Mouse (Mus musculus) urinary bladder, adult 18-20 months (tissue): ENCODE data around the gene Pclaf.

ENCODE experiments used
- DNase-seq, 2 experiments: peaks; one replicate each; pipeline ENCODE4 v3.0.0; 2022; ENCODE audit warnings: low spot score in 2 of 2, mixed read lengths in 2 of 2

Pclaf gene

GRCm38 (mm10) chr9:65890143-65890628 lies at the start of gene Pclaf:
Gene Pclaf, plus strand, starts transcription at chr9:65890237.
- DNase-seq: peak; percentile 13 to 40

DNA sequence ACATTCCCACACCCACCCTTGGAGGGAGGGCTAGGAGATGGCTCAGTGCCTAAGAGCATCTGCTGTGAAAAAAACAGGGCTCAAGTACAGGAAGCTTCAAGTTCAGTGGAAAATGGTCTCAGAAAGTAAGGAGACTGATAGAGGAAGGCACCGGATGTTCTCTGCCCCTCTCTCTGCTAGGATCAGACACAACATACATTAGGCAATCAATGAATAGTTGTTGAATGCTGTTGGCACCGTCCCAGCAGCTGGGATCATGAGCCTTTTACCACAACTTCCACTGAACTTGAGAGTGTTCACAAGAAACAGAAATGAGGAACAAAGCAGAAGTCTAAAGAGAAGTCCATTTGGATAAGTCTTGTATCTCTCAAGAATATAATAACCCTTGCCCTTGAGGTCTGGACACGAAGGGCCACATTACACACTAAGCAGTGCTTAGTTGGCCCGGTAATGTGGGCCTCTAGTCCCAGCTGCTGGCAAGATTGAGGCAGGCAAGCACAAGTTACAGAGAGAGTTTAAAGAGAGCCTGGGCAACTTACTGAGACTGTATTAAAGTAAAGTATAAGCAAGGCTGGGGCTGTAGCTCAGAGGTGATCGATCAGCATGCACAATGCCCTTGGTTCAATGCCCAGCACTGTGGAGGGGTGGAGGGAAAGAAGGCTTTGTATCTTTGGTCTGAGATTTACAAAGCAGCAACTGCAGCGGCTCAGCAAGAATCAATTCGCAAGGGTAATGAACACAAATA lies 45.4 kb upstream of the Pclaf start:
- no peak for DNase-seq

- peak in 1 of 2 experiments; percentile 9 for DNase-seq
Observed at GRCm38 (mm10) chr9:65848154-65848553, 41.9 kb upstream of the Pclaf start.

DNA sequence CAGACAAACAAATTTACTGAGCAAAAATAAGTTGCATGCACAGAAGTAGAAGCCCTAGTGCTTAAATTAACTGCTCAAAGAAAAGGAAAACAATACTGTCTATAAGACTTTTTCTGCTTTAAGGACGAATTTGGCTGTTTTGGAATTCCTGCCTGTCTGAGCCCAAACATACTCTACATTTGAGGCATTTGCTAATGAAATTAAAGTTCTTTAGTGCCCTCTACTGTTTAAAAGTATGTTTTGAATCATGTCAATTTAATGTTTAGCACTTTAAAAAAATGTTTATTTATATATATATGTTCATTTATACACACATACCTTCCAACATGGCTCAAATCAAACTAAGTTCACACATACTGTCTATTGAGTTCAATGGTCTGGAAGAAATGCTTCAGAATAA lies 39.8 kb upstream of the Pclaf start:
- no peak for DNase-seq

DNA sequence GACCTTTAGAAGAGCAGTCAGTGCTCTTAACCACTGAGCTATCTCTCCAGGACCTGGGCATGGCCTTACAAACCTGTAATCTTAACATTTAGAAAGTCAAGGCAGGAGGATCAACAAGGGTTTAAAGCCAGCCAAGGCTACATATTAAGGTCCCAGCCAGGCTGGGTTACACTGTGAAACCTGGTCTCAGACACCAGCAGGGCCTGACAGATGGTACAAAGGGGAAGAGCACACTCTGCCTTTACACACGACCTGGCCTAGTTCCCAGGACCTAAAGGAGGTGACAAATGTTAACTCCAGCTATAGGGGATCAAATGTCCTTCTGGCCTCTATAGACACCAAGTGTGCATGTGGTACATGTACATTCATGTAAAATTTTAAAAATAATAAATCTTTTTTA lies 30.4 kb upstream of the Pclaf start:
- no peak for DNase-seq

DNA sequence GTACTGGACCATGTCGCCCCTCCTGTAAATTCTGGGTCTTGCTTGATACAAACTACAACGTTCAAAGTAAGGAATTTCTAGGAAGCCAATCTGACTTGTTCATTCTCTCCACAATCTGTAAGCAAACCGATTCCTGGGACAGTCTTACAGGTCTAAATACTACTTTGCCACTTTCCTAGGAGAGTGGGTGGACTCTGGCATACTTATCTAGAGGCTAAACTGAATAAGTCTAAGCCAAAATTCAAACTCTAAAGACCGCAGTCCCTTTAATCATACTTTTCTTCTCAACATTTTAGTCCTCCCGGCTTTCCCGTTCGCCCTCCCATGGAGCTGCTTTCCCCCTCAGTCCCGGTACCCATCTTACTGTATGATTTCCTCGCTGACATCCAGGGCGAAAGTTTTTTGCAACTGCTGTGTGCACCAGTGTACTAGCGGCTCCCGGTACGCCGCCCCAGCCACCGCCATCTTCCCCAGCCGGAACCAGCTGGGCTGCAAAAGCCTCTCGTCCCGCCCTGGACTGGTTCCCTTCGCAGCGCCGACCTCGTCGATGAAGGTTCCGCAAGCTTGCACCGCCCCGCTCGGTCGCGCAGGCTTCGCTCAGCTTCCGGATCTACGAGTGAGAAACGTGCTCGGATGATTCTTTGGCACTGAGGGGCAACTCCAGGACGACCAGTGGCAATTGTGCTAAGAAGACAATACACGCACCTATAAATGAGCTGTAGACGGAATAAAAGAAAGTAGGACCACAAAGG lies 5.3 kb upstream of the Pclaf start:
- DNase-seq: peak; percentile 85 to 89

DNA sequence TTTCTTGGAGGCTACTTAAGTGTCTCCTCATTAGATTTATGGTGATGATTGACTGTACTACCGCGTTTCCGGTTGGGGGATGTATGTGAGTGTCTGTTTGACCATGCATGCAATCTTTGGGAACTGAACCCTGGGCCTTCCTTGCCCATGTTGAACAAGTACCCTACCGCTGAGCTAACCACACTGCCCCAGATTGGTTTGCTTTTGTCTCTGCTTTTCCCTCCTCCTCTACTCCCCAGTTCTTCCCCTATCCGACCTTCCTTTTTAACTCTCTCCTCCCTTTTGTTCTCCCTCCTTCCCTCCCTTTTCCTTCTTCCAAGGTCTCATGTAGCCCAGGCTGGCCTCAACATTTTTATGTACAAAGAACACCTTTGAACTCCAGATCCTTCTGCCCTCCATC lies 1.1 kb downstream of the Pclaf start:
- DNase-seq: no peak

DNA sequence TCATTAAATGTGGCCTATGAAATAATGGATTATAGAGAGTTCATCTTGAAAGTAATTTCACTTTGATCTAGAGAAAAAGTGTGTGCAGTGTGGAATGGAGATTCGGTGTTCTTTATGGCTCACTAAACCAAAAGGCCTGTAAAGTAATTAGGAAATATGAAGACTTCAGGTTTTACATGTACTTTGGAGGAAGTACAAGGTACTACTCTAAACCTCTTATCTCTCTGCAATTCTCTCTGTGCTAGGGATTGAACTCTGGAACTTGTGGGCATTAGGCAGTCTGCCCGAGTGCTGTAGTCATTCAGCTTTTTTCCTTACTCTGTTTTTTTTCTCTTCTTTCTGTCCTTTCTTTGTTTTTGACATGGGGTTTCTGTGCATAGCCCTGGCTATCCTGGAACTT lies 6.9 kb downstream of the Pclaf start:
- DNase-seq: no peak

DNA sequence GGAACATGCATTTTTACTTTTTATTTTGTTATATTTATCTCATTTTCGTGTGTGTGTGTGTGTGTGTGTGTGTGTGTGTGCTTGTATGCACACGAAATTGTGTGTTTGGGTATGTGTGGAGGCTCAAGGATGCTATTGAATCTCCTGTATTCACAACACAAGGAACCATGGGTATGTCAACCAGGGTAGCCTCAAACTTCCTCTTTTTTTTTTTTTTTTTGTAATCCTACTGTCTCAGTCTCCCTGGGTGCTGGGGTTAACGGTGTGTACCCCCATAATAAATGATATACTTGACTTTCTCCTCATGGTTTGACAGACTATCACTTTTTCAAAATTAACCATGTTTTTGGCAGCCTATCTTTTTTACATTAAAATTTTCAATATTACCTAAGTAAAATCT lies 12.8 kb downstream of the Pclaf start:
- no peak for DNase-seq

GRCm38 (mm10) chr9:65903419-65903818 lies 13.4 kb downstream of the Pclaf start:
- DNase-seq: no peak

- DNase-seq: peak; percentile 83 to 94
Observed at GRCm38 (mm10) chr9:65908394-65909300, 18.6 kb downstream of the Pclaf start, which contains the start of the genes Trip4 and Csnk1g1. Gene Trip4, minus strand, starts transcription at chr9:65908794. Gene Csnk1g1, plus strand, starts transcription at chr9:65908924.

DNA sequence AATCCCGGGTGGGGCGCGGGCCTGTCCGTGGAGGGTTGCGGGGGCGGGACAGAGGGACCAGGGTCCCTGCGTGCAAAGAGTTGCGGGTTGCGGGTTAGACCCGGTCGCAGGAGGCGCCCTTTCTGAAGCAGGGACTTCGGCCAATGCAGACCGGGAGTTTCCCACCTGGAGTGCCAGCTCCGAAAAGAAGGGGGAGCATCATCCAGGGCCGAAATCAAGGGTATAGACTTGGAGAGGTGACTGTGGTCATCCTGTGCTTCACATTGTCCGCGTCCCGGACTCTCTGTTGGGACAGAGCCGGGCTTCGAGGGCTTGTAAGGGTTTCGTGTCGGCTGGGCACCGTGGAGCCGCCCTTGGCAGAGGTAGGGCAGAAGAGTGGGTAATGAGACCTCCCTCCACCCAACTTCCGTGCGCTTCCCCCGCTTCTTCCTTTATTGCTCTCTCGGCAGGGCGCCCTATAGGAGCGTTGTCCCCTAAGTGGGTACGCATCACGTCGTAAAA lies 19.3 kb downstream of the Pclaf start:
- DNase-seq: peak; percentile 34 to 65

GRCm38 (mm10) chr9:65909837-65910236 lies 19.8 kb downstream of the Pclaf start:
- DNase-seq: no peak

DNA sequence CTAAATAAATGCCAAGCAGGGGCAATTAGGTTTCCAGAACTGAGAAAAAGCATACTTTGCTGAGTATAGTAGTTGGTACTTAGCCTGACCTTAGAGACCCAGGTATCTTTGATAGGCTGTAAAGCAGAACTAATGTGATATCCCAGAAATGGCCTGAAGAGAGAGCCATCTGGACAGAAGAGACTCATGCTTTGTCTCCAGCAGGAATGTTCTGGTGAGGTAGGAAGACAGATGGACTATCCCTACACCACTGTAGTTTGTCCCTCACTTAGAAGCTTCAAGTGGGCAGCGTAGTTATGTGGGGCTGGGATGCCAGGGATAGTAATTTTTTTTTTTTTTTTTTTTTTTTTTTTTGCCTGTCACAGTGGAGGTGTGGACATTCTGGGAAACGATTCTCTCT lies 23.9 kb downstream of the Pclaf start:
- no peak for DNase-seq

DNA sequence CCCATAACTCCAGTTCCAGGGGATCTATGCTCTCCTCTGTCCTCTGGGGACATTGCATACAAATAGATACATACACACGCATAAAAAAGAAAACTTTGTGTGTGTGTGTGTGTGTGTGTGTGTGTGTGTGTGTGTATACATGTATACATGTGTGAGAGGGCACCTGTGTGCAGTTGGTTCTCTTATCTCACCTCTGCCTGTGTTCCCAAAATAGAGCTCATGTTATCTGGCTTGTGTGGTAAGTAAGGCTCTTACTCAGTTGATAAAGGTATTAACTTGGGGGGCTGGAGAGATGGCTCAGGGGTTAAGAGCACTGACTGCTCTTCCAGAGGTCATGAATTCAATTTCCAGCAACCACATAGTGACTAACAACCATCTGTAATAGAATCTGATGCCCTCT lies 27.0 kb downstream of the Pclaf start:
- no peak for DNase-seq

GRCm38 (mm10) chr9:65928456-65928855 lies 38.4 kb downstream of the Pclaf start:
- no peak for DNase-seq

DNA sequence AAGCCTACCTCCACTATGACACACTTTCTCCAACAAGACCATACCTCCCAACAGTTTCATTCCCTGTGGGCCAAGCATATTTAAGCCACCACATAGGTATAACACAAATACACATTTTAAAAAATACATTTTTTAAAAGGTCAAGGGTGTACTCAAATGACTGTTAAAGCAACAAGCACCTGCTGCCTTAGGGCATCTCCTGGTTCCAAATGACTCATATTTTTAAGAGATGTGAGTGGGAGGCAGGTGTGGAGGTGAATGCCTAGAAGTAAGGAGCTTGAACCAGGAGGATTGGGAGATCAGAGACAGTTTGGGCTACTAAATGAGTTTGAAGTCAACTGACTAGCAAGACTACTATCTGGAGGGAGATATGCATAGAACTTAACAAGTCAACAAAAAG lies 39.8 kb downstream of the Pclaf start:
- no peak for DNase-seq

DNA sequence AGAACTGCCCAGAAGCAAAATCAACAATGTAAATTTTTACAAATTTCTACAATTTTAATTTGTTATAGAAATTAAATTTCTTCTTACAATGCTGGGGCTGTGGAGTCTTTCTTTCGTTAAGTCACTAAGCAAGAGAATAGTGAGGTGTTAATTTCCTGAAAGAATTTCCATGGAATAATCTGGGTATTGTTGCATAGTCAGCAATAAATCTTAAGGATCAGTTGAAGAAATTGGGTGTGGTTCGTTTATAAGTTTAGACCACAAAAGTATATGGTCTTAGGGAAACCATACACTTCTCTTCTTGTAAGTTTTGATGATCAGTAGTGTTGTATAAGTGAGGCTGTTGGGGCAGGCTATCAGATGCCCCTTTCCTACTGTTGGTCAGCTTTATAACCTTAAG lies 47.5 kb downstream of the Pclaf start:
- no peak for DNase-seq

GRCm38 (mm10) chr9:65951082-65951587 lies 61.1 kb downstream of the Pclaf start:
- DNase-seq: no peak
